Mouse (Mus musculus) stomach, embryonic 15.5 days (tissue): ENCODE measurements around the gene Esyt1. TPM values are rescaled to one million over a fixed set of nuclear protein-coding genes. Genes with fewer than 3 reads are reported as not detected.
"Not testable (repeated sequence)": the region's sequence is repeated elsewhere in the genome, so short reads cannot be mapped to it uniquely, and the experiment has no call there.

Experiments
- ATAC-seq: fragments of 200-750 bp; cut with Nextera tagmentation; 2 replicates; pipeline ENCODE4 v1.8.0; 2017; ENCODE audit warnings: low read depth, moderate number of reproducible peaks, moderate TSS enrichment; ENCODE audit not compliant: insufficient read depth, low FRiP score
- H3K27ac ChIP-seq: fragments of 300-500 bp; sonication (generic); 2 replicates; pipeline ENCODE4 v1.5.1; 2015; ENCODE audit warnings: mild to moderate bottlenecking, inconsistent platforms
- H3K27me3 ChIP-seq: fragments of 300-500 bp; sonication (generic); replicated peaks from 2 replicates; pipeline ENCODE4 v1.6.1; 2015; ENCODE audit warnings: inconsistent platforms
- H3K36me3 ChIP-seq: fragments of 300-500 bp; sonication (generic); 2 replicates; pipeline ENCODE4 v1.6.1; 2015; ENCODE audit warnings: inconsistent platforms
- H3K4me1 ChIP-seq: fragments of 300-500 bp; sonication (generic); 2 replicates; pipeline ENCODE4 v1.6.1; 2015; ENCODE audit warnings: inconsistent platforms
- H3K4me2 ChIP-seq: fragments of 300-500 bp; sonication (generic); 2 replicates; pipeline ENCODE4 v1.6.1; 2015; ENCODE audit warnings: mild to moderate bottlenecking, inconsistent platforms
- H3K4me3 ChIP-seq: fragments of 300-500 bp; sonication (generic); replicated peaks from 2 replicates; pipeline ENCODE4 v1.5.1; 2015; ENCODE audit warnings: inconsistent platforms
- H3K9ac ChIP-seq: fragments of 300-500 bp; sonication (generic); 2 replicates; pipeline ENCODE4 v1.6.1; 2015; ENCODE audit warnings: inconsistent platforms
- H3K9me3 ChIP-seq: fragments of 300-500 bp; sonication (generic); 2 replicates; pipeline ENCODE4 v1.6.1; 2016; ENCODE audit warnings: inconsistent platforms
- WGBS: fragments of 180-500 bp; shearing (Covaris S2); methylation state at CpG from one replicate; pipeline ENCODE4 v1.1.7; 2015; 5-methylcytosine and 5-hydroxymethylcytosine counted together
- polyA plus RNA-seq: library from polyadenylated mRNA; unstranded; fragments of >200 nt; fragmentation: Nextera tagmentation; extraction: Ambion mirVana; gene quantifications from 2 replicates; pipeline ENCODE4 v1.2.1, GENCODE M21; 2015

Esyt1 gene
- 28.8 and 32.1 TPM in 2 replicates for polyA plus RNA-seq

DNA sequence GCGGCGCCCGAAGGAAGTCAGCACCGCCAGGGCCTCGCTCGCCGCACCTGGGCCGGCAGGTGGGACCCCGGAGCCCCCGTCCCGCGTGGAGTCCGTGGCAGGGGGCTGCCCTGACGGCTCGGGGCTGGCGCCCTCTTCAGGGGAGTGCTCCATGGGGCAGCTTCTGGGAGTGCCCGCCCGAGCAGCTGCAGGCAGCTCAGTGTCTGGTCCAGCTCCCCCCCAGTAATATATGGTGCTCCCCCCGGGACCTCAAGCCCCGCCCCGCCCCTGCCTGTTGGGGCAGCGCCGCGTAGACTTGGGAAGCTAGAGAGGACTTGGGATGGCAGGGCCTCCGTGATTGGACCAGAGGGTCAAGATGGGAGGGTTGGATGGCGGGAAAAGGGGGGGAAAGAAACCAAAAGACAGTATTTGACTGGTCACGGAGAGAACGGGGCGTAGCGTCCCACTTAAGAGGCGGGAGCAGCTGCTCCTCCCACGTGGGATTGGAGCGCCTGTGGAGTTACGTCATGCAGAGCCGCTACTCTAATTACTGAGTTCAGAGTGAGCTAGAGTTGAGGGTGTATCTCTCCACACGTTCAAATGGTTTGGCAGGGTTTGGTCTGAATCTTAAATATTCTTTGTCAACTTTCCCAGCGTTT lies at the start of gene Esyt1:
TSS of gene Esyt1 (minus strand) at position 201 of the 638 bp plus-strand sequence.
- Histone ChIP-seq H3K9ac (peak within 1 kb of the TSS; percentile 95), H3K4me3 (peak within 1 kb of the TSS; percentile 92), H3K4me1 (peaks cover 10% of the 10 kb centered on the region; the same call in 1 of the 2 replicates), H3K36me3 (peaks cover 4% of the 10 kb centered on the region; the same call in 1 of the 2 replicates), H3K4me2 (peak within 1 kb of the TSS; percentile 98), H3K9me3 (no peaks in the 10 kb centered on the region), H3K27ac (peak within 1 kb of the TSS; percentile 90), H3K27me3 (no peaks in the 10 kb centered on the region)
- WGBS: under 1% methylated on average over 37 of the region's 37 CpGs
- peak; percentile 98 for ATAC-seq

DNA sequence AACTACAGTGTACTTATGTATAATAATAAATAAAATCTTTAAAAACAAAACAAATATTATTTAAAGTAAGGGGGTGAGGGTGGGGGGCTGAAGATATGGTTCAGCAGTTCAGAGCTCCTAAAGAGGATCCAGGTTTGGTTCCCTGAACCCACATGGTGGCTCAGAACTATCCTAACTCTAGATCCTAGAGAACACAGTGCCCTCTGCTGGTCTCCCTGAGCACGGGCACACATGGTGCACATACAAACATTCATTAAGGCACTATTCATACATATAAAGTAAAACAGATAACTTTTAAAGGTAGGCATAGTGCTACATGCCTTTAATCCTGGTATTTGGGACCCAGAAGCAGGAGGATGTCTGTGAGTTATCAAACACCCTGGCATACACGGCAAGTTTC lies 49.4 kb upstream of the Esyt1 start:
- H3K4me3 ChIP-seq: no peak overlapping the region
- no peak overlapping the region for H3K27ac ChIP-seq
- WGBS: 85% methylated on average over 2 of the region's 2 CpGs
- H3K4me1 ChIP-seq: no peaks in the 10 kb centered on the region
- no peaks in the 10 kb centered on the region for H3K36me3 ChIP-seq
- H3K9ac ChIP-seq: no peak overlapping the region
- no peak for ATAC-seq
- H3K4me2 ChIP-seq: no peak overlapping the region
- H3K27me3 ChIP-seq: no peaks in the 10 kb centered on the region
- no peaks in the 10 kb centered on the region for H3K9me3 ChIP-seq

DNA sequence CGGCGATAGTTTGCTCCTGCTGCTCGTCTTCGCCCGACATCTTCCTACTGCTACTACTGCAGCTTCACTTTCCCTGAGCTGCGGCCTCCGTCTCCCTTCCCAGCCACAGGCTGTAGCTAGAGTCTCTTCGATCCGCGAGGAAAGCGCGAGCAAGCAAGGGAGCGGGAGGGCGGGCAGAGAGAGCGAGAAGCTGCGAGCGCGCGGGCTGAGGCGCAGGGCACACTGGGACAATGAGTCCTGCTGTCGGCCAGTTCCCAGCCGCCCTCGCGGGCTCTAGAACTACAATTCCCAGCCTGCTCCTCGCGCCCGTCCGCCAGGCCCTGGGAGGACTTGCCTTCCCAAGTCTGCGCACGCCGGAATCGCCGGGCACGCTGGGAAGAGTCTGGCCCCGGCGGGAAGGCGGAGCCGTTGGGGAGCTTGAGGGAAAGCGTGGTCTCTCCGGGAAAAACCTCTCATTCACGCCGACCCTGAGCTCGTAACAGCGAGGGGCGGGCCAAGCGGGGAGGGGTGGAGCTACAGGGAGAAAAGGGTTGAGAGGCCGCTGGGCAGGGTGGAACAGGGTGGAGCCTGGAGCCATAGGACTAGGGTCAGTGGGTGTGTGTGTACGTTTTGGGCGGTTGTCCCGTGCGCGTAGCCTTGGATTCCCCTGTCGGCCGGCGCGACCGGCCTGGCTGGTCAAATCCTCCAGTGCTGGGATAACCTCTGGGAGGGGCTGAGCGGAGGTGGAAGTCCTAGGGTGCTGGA lies 40.3 kb upstream of the Esyt1 start, which contains the start of gene Pa2g4:
TSS of gene Pa2g4 (minus strand) at position 200 of the 744 bp plus-strand sequence.
- Histone ChIP-seq H3K27me3 (no peaks in the 10 kb centered on the region), H3K36me3 (peaks cover 12% of the 10 kb centered on the region), H3K27ac (peak within 1 kb of the TSS; percentile 94), H3K4me1 (peaks cover 12% of the 10 kb centered on the region), H3K4me3 (peak within 1 kb of the TSS; percentile 95), H3K9ac (peak within 1 kb of the TSS; percentile 96), H3K4me2 (peak within 1 kb of the TSS; percentile 88), H3K9me3 (no peaks in the 10 kb centered on the region)
- under 1% methylated on average over 58 of the region's 58 CpGs for WGBS
- peak; percentile 97 for ATAC-seq

DNA sequence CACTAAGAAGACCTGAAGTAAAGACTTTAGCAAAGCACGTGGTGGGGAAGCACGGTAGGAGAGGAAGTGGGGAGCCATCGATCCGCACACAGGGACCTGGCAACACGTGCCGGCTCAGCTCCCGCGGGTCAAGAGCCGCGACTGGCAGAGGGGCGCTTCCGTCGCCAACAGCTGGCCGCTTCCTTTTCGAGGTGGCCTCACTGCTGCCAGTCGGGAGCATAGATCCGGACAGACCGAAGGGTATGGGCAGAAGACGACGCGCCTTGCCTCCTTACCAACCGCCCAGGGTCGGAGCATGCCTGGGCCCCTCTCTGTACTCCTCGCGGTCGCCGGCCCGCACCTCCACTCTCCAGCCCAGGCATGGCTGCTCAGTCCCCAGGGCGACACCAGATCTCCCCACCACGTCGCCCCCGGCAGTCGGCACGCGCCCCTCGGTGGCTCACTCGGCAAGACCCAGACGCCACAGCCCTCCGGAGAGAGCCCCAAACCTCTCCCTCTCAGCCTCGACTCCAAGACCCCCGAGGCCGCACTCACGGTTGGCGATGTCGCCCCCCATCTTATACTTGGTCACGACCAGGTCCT lies 39.6 kb upstream of the Esyt1 start:
- peak overlapping the region; percentile 94 for H3K27ac ChIP-seq
- peak overlapping the region; percentile 95 for H3K4me3 ChIP-seq
- ATAC-seq: peak; percentile 8; the same call in 1 of the 2 replicates
- H3K9me3 ChIP-seq: no peaks in the 10 kb centered on the region
- peak overlapping the region; percentile 96 for H3K9ac ChIP-seq
- H3K27me3 ChIP-seq: no peaks in the 10 kb centered on the region
- under 1% methylated on average over 46 of the region's 46 CpGs for WGBS
- peaks cover 12% of the 10 kb centered on the region for H3K4me1 ChIP-seq
- H3K36me3 ChIP-seq: peaks cover 19% of the 10 kb centered on the region
- H3K4me2 ChIP-seq: peak overlapping the region; percentile 88

DNA sequence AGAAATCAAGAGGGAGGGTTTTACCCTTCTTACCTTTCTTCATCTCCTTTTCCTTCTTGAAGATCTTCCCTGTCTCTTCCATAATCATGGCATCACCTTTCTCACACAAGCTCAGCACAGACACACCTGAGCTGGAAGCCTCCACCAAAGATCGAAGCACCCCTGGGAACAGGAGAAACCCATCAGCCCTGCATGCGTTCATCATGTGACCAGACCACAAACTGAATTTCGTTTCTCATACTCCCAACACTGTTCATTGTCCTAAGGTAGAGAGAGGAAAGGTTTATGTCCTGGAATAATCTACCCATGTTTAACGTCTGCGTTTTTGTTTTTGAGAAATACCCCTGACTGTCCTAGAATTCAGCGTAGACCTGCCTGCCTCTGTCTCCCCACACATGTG lies 37.9 kb upstream of the Esyt1 start:
- Histone ChIP-seq H3K27me3 (no peaks in the 10 kb centered on the region), H3K4me2 (peak overlapping the region; percentile 88; the same call in 1 of the 2 replicates), H3K9ac (no peak overlapping the region), H3K4me3 (peak overlapping the region; percentile 12; the same call in 1 of the 2 replicates), H3K36me3 (peaks cover 31% of the 10 kb centered on the region), H3K27ac (no peak overlapping the region), H3K4me1 (peaks cover 12% of the 10 kb centered on the region), H3K9me3 (no peaks in the 10 kb centered on the region)
- 84% methylated on average over 6 of the region's 6 CpGs for WGBS
- no peak for ATAC-seq

DNA sequence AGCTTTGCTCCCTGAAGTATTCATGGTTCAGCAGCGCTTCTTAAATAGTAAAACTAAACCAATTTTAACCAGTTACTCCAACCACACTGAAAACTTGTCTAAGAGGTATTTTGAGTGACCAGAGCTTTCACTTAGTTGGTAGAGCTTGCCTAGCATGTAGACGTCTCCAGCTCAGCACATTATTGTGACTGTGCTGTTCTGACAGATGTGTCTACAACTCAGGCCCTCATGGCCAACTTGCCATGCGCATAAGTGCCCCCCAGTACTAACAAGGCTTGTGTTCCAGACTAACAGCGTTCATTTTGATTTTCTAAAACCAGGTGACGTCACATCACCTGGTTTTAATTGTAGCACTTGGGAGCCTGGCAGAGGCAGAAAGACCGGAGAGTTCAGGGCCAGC lies 31.3 kb upstream of the Esyt1 start:
- Histone ChIP-seq H3K4me2 (no peak overlapping the region), H3K27me3 (no peaks in the 10 kb centered on the region), H3K4me1 (no peaks in the 10 kb centered on the region), H3K36me3 (peaks cover 34% of the 10 kb centered on the region), H3K4me3 (no peak overlapping the region), H3K27ac (no peak overlapping the region), H3K9me3 (no peaks in the 10 kb centered on the region), H3K9ac (no peak overlapping the region)
- 83% methylated on average over 6 of the region's 6 CpGs for WGBS
- ATAC-seq: no peak

DNA sequence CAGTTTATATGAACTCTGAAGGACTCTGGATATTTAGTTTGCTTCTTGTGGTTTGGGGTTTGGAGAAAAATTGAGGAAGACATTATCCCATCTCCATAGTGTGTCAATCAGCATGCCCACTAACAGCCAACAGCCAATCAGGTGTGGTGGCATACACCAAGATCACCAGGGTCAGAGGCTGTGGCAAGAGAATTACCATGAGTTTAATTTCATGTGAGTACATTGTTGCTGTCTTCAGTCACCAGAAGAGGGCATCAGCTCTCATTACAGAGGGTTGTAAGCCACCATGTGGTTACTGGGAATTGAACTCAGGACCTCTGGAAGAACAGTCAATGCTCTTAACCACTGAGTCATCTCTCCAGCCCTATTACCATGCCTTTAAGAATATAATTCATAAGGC lies 30.6 kb upstream of the Esyt1 start:
- H3K4me2 ChIP-seq: no peak overlapping the region
- ATAC-seq: no peak
- no peaks in the 10 kb centered on the region for H3K4me1 ChIP-seq
- no peak overlapping the region for H3K4me3 ChIP-seq
- H3K9ac ChIP-seq: no peak overlapping the region
- no peaks in the 10 kb centered on the region for H3K27me3 ChIP-seq
- no peak overlapping the region for H3K27ac ChIP-seq
- no peaks in the 10 kb centered on the region for H3K9me3 ChIP-seq
- peaks cover 32% of the 10 kb centered on the region for H3K36me3 ChIP-seq

DNA sequence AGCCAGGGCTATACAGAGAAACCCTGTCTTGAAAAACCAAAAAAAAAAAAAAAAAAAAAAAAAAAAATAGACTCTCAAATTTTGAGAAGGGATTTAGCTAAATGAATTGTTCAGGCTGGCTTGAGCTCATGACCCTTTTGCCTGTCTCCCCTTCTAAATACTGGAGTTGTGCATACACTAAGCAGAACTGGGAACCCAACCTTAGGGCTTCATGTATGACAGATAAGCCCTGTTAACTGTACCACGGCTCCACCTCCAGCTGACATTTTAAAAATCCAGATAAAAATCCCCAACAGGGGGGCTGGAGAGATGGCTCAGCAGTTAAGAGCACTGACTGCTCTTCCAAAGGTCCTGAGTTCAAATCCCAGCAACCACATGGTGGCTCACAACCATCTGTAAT lies 29.9 kb upstream of the Esyt1 start:
- not testable (repeated sequence) for H3K27ac ChIP-seq, H3K4me1 ChIP-seq, H3K9me3 ChIP-seq, H3K27me3 ChIP-seq, ATAC-seq, H3K4me2 ChIP-seq, H3K4me3 ChIP-seq, H3K9ac ChIP-seq
- H3K36me3 ChIP-seq: peaks cover 28% of the 10 kb centered on the region
- WGBS: 88% methylated on average over 1 of the region's 1 CpGs

DNA sequence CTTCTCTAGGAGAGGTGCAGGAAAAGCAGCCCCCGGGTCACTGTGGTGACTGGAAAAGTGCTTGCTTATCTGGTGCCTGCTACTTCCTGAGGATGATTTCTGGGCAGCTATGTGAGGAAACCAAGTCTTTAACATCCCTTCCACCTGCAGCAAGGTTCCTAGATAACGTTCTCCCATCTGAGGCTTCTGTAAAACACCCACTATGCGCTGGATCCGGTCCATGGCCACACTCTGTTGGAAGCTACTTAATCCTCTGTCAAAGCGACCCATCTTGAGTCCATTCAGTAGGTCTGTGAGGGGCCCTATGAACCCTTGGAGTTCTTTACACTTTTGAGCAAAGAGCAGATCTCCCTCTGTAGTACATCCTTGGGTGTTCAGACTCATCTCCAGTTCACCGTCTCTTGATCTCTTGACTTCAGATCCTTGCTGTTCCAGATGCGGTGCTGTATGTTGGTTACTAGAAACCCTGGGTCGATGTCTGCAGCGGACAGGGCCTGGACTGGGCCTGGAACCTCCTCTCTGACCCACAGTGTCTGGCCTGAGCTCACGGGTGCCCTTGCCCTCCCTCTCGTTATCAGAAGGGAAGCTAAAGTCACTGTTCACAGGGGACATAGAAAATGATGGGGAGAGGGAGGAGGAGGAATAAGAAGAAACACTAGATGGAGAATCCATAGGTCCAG lies 24.6 kb upstream of the Esyt1 start:
- H3K9me3 ChIP-seq, H3K27me3 ChIP-seq, H3K4me3 ChIP-seq, H3K9ac ChIP-seq, H3K4me1 ChIP-seq, H3K27ac ChIP-seq, ATAC-seq, H3K36me3 ChIP-seq, H3K4me2 ChIP-seq: not testable (repeated sequence)
- WGBS: 88% methylated on average over 11 of the region's 11 CpGs

DNA sequence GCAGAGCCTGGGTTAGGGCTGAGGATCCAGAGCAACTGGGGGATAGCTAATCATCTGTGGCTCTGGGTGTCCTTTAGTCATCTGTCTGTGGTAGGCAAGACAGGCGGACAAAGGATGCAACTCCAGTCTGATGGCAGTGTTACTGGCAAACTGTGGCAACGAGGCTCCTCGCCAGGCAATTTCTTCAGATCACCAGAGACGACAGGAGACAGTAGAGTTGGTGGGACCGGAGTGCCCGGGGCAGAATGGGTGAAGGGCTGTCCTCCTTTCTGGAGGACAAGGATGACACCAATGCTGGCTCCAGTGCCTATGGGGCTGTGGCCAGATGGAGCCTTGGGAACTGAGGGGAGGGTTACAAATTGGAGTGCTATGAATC lies 24.0 kb upstream of the Esyt1 start:
- not testable (repeated sequence) for ATAC-seq, H3K36me3 ChIP-seq, H3K4me2 ChIP-seq, H3K27me3 ChIP-seq, H3K4me1 ChIP-seq, H3K9me3 ChIP-seq, H3K9ac ChIP-seq, H3K4me3 ChIP-seq
- H3K27ac ChIP-seq: peak overlapping the region; percentile 96; the same call in 1 of the 2 replicates
- WGBS: 62% methylated on average over 6 of the region's 6 CpGs

DNA sequence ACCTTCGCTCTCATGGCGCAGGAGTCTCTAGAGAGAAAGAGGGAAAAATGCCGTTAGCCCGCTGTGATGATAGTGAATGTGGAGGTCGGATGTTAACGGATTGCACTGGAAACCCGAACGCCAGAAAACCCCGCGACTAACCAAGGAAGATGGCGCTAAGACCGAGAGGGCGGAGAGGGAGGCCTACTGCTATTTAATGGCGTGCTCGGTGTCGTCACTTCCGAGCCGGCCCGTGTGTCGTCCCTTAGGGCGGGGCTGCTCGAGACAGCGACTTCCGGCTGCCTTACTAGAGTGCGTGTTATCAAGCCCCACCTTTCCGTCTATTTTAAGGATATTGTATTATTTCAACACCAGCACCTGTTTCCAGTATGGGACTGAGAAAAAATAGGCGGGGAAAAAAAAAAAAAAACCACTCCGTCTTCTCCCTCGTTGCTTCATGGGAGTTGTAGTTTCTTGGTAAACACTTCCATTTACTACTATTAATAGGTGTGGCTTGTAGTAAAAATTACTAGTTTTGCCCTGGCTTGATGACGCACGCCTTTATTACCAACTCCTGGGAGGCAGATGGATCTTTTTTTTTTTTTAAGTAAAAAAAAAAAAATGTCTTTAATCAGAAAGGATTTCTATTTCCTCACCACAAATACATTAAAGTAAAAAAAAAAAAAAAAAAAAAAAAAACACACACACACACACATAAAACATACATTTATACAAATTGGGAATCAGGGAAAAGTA lies 23.4 kb upstream of the Esyt1 start, which contains the start of gene Rpl41:
TSS of gene Rpl41 (minus strand) at position 359 of the 735 bp plus-strand sequence.
- Histone ChIP-seq H3K36me3 (peaks cover 12% of the 10 kb centered on the region), H3K9ac (peak within 1 kb of the TSS; percentile 35), H3K4me3 (peak within 1 kb of the TSS; percentile 81), H3K9me3 (no peaks in the 10 kb centered on the region), H3K27ac (peak within 1 kb of the TSS; percentile 96), H3K4me2 (peak within 1 kb of the TSS; percentile 74), H3K27me3 (no peaks in the 10 kb centered on the region), H3K4me1 (no peaks in the 10 kb centered on the region)
- under 1% methylated on average over 31 of the region's 31 CpGs for WGBS
- ATAC-seq: peak; percentile 90
